Mouse (Mus musculus): ENCODE measurements around the gene Thrap3. TPM values are rescaled to one million over a fixed set of nuclear protein-coding genes. Genes with fewer than 3 reads are reported as not detected.
"Not testable (repeated sequence)": the region's sequence is repeated elsewhere in the genome, so short reads cannot be mapped to it uniquely, and the experiment has no call there.

Thrap3 gene
- polyA plus RNA-seq, 1 experiment from 2014 or later = 232 TPM

DNA sequence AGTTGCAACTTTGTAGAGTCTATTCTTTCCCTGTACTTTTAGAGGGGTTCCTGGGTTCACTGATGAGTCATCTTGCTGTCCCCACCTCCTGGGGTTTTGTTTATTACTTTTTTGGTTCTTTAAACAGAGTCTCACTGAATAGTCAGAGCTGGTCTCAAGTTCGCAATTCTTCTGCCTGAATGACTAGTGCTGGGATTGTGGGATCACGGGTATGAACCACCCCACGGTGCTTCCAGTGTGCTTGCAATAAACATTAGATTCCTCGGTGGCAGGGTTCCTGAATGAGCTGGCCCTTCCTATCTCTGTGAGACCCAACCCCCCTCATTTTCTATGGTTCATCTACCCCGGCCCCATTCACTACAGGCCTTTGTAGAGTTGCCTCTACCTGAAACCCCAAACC, 25.6 kb upstream of the Thrap3 start:
- Histone ChIP-seq H3K27me3 (ENCODE audit: control insufficient read depth, insufficient read depth, low read length) (no peaks in the 10 kb centered on the region), H3K4me3 (ENCODE audit: low read depth, low read length) (no peak overlapping the region), H3K9me3 (replicated peaks; ENCODE audit: control insufficient read depth, low read length) (no peaks in the 10 kb centered on the region), H3K36me3 (replicated peaks; ENCODE audit: control insufficient read depth, insufficient read depth, low read depth, low read length) (peaks cover 6% of the 10 kb centered on the region), H3K4me2 (ENCODE audit: low read depth, low read length) (no peak overlapping the region), H3K4me1 (ENCODE audit: control insufficient read depth, insufficient read depth, low read length) (no peaks in the 10 kb centered on the region; the same call in 1 of the 2 replicates), H3K27ac (replicated peaks; ENCODE audit: low read depth, low read length) (no peak overlapping the region), H3K9ac (replicated peaks; ENCODE audit: low read length) (no peak overlapping the region)
- no peak for DNase-seq (ENCODE audit: low spot score)
- ATAC-seq (replicated peaks; ENCODE audit: insufficient number of reproducible peaks, low FRiP score, low TSS enrichment, low read depth) = no peak
- 21% methylated on average over 5 of the region's 5 CpGs for WGBS

DNA sequence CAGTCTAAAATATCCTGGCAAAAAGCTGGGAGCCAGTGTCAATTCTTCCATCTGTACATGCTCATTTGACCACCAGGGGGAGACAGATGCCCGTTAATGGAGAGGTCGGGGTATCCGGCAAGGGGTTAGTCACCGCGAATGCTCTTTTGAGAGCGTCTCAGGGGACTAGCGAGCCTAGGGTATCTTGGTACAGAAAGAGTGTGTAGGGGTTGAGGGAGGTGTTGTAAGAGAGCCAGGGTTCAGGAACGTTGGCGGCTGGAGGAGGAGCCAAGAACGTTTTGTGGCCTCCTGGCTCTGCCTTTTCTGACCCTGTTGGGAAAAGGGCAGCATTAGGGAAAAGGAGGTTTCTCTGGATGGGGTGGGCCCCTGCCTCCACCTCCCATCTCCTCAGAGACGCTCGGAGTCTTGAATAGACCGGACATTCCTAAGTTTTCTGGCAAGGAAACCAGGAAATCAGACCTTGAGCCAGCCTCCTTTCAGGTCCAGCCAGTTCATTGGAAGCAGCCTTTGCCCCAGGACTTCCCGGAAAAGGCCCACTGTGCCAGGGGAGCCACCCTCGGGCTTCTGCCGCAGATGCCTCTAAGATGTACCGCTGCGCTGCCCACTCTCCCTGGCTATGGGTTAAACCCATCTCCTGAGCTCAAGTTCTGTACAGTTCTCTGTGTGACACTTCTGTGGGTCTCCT, 24.7 kb upstream of the Thrap3 start:
- no peak overlapping the region for H3K9ac ChIP-seq (replicated peaks; ENCODE audit: low read length)
- WGBS = 4% methylated on average over 18 of the region's 18 CpGs
- no peak overlapping the region for H3K4me3 ChIP-seq (ENCODE audit: low read depth, low read length)

DNA sequence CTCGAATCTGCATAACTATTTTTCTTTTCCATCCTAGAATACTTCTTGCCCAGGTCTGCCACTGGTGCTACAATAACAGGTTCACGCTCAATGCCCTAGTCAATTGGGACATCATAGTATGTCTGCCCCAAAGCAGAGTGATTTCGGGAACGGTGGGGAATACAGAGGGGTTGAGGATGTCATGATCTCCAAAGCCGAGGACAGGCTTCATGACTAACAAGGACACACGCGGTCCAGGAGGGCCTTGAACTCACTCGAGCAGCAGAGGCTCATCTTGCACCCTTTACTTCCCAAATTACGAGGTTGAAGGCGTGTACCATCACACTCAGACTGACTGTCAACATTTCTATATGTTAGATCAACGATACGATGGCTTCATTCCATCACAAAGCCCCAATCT, 24.1 kb upstream of the Thrap3 start:
- Histone ChIP-seq H3K27ac (replicated peaks; ENCODE audit: low read depth, low read length) (no peak overlapping the region), H3K4me2 (ENCODE audit: low read depth, low read length) (no peak overlapping the region), H3K27me3 (ENCODE audit: control insufficient read depth, insufficient read depth, low read length) (no peaks in the 10 kb centered on the region), H3K9ac (replicated peaks; ENCODE audit: low read length) (no peak overlapping the region), H3K36me3 (replicated peaks; ENCODE audit: control insufficient read depth, insufficient read depth, low read depth, low read length) (no peaks in the 10 kb centered on the region; the same call in 1 of the 2 replicates), H3K4me3 (ENCODE audit: low read depth, low read length) (no peak overlapping the region), H3K9me3 (replicated peaks; ENCODE audit: control insufficient read depth, low read length) (no peaks in the 10 kb centered on the region), H3K4me1 (ENCODE audit: control insufficient read depth, insufficient read depth, low read length) (no peaks in the 10 kb centered on the region; the same call in 1 of the 2 replicates)
- no peak for DNase-seq (ENCODE audit: low spot score)
- no peak for ATAC-seq (replicated peaks; ENCODE audit: insufficient number of reproducible peaks, low FRiP score, low TSS enrichment, low read depth)
- WGBS = 51% methylated on average over 12 of the region's 12 CpGs

More for the DNA sequence above, 24.7 kb upstream of the Thrap3 start:
- no peaks in the 10 kb centered on the region; the same call in 1 of the 2 replicates for H3K4me1 ChIP-seq (ENCODE audit: control insufficient read depth, insufficient read depth, low read length)
- H3K27me3 ChIP-seq (ENCODE audit: control insufficient read depth, insufficient read depth, low read length) = no peaks in the 10 kb centered on the region
- no peak overlapping the region for H3K27ac ChIP-seq (replicated peaks; ENCODE audit: low read depth, low read length)
- ATAC-seq (replicated peaks; ENCODE audit: insufficient number of reproducible peaks, low FRiP score, low TSS enrichment, low read depth) (peak; percentile 79), DNase-seq (ENCODE audit: low spot score) (peak; percentile 95)
- H3K4me2 ChIP-seq (ENCODE audit: low read depth, low read length) = peak overlapping the region; percentile 38
- peaks cover 3% of the 10 kb centered on the region; the same call in 1 of the 2 replicates for H3K36me3 ChIP-seq (replicated peaks; ENCODE audit: control insufficient read depth, insufficient read depth, low read depth, low read length)
- H3K9me3 ChIP-seq (replicated peaks; ENCODE audit: control insufficient read depth, low read length) = no peaks in the 10 kb centered on the region

DNA sequence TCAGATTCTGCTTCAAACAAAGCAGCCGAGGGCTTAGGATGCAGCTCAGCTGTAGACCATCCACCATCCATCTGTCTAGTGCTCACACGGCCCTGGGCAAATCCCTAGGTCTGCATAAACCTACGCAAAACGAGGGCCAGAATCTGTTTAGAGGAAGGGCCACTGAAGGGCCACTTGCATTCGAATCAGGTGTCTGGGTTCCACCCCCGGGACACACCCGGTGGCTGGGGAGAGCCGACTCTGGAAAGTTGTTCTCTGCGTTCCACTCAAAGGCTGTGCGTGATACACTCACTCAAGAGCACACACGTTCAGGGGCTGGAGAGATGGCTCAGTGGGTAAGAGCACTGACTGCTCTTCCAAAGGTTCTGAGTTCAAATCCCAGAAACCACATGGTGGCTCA, 20.1 kb upstream of the Thrap3 start:
- Histone ChIP-seq H3K27ac (replicated peaks; ENCODE audit: low read depth, low read length) (no peak overlapping the region), H3K9me3 (replicated peaks; ENCODE audit: control insufficient read depth, low read length) (no peaks in the 10 kb centered on the region), H3K4me2 (ENCODE audit: low read depth, low read length) (no peak overlapping the region), H3K4me1 (ENCODE audit: control insufficient read depth, insufficient read depth, low read length) (no peaks in the 10 kb centered on the region; the same call in 1 of the 2 replicates), H3K4me3 (ENCODE audit: low read depth, low read length) (no peak overlapping the region), H3K27me3 (ENCODE audit: control insufficient read depth, insufficient read depth, low read length) (no peaks in the 10 kb centered on the region), H3K36me3 (replicated peaks; ENCODE audit: control insufficient read depth, insufficient read depth, low read depth, low read length) (no peaks in the 10 kb centered on the region), H3K9ac (replicated peaks; ENCODE audit: low read length) (no peak overlapping the region)
- WGBS = 87% methylated on average over 11 of the region's 11 CpGs
- no peak for ATAC-seq (replicated peaks; ENCODE audit: insufficient number of reproducible peaks, low FRiP score, low TSS enrichment, low read depth)
- DNase-seq (ENCODE audit: low spot score) = no peak

DNA sequence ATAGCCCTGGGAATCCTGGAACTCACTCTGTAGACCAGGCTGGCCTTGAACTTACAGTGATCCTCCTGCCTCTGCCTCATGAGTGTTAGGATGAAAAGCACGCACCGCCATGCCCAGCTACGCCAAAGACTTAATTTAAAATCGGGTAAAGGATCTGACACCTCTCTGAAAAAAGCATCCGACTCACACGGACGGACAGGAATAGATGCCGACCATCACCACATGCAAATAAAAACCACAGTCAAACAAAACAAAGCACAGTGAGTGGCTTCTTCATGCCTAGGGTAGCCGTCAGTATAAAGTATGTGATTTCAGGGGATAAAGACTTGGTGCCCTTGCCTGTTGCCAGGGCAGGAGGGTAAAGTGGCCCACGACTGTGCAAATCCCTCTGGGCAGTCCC, 17.5 kb upstream of the Thrap3 start:
- Histone ChIP-seq H3K36me3 (replicated peaks; ENCODE audit: control insufficient read depth, insufficient read depth, low read depth, low read length) (no peaks in the 10 kb centered on the region), H3K4me3 (ENCODE audit: low read depth, low read length) (no peak overlapping the region), H3K4me2 (ENCODE audit: low read depth, low read length) (no peak overlapping the region), H3K27me3 (ENCODE audit: control insufficient read depth, insufficient read depth, low read length) (no peaks in the 10 kb centered on the region), H3K27ac (replicated peaks; ENCODE audit: low read depth, low read length) (no peak overlapping the region), H3K9me3 (replicated peaks; ENCODE audit: control insufficient read depth, low read length) (no peaks in the 10 kb centered on the region), H3K9ac (replicated peaks; ENCODE audit: low read length) (no peak overlapping the region), H3K4me1 (ENCODE audit: control insufficient read depth, insufficient read depth, low read length) (no peaks in the 10 kb centered on the region)
- no peak for ATAC-seq (replicated peaks; ENCODE audit: insufficient number of reproducible peaks, low FRiP score, low TSS enrichment, low read depth)
- WGBS = 92% methylated on average over 10 of the region's 10 CpGs
- no peak for DNase-seq (ENCODE audit: low spot score)

DNA sequence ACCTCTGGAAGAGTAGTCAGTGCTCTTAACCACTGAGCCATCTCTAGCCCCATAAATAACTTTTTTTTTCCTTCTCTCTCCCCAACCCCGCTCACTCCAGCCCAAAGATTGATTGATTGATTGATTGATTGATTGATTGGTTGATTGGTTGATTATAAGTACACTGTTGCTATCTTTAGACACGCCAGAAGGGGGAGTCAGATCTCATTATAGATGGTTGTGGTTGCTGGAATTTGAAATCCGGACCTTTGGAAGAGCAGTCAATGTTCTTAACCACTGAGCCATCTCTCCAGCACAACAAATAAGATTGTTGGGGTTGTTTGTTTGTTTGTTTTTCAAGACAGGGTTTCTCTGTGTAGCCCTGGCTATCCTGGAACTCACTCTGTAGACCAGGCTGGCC, 17.0 kb upstream of the Thrap3 start:
- H3K36me3 ChIP-seq (replicated peaks; ENCODE audit: control insufficient read depth, insufficient read depth, low read depth, low read length); H3K9ac ChIP-seq (replicated peaks; ENCODE audit: low read length); ATAC-seq (replicated peaks; ENCODE audit: insufficient number of reproducible peaks, low FRiP score, low TSS enrichment, low read depth); H3K4me2 ChIP-seq (ENCODE audit: low read depth, low read length); H3K4me3 ChIP-seq (ENCODE audit: low read depth, low read length); DNase-seq (ENCODE audit: low spot score); H3K27me3 ChIP-seq (ENCODE audit: control insufficient read depth, insufficient read depth, low read length); H3K4me1 ChIP-seq (ENCODE audit: control insufficient read depth, insufficient read depth, low read length); H3K27ac ChIP-seq (replicated peaks; ENCODE audit: low read depth, low read length); H3K9me3 ChIP-seq (replicated peaks; ENCODE audit: control insufficient read depth, low read length): not testable (repeated sequence)
- WGBS = 73% methylated on average over 3 of the region's 3 CpGs

DNA sequence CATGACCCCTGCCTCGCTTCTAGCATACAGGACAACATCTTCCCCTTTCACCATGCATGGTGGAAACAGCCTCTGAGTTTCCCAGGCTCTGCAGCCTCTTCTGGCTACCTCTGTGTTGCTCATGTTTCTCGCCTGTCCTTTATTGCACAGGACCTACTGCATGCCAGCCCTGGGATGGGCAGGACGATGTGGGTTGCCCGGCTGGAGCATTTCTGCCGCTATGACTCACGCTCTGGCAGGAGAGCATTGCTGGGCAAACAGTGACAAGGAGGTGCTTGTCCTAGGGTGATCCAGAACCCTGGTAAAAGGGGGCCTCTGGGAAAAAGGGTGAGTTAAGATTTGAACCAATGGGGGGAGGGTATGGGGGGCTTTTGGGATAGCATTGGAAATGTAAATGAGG, 15.2 kb upstream of the Thrap3 start:
- ATAC-seq (replicated peaks; ENCODE audit: insufficient number of reproducible peaks, low FRiP score, low TSS enrichment, low read depth) (no peak), DNase-seq (ENCODE audit: low spot score) (no peak)
- no peak overlapping the region for H3K9ac ChIP-seq (replicated peaks; ENCODE audit: low read length)
- no peaks in the 10 kb centered on the region for H3K9me3 ChIP-seq (replicated peaks; ENCODE audit: control insufficient read depth, low read length)
- no peak overlapping the region for H3K27ac ChIP-seq (replicated peaks; ENCODE audit: low read depth, low read length)
- H3K4me3 ChIP-seq (ENCODE audit: low read depth, low read length) = no peak overlapping the region
- no peaks in the 10 kb centered on the region for H3K4me1 ChIP-seq (ENCODE audit: control insufficient read depth, insufficient read depth, low read length)
- no peaks in the 10 kb centered on the region for H3K36me3 ChIP-seq (replicated peaks; ENCODE audit: control insufficient read depth, insufficient read depth, low read depth, low read length)
- H3K27me3 ChIP-seq (ENCODE audit: control insufficient read depth, insufficient read depth, low read length) = no peaks in the 10 kb centered on the region
- H3K4me2 ChIP-seq (ENCODE audit: low read depth, low read length) = no peak overlapping the region
- 88% methylated on average over 6 of the region's 6 CpGs for WGBS

DNA sequence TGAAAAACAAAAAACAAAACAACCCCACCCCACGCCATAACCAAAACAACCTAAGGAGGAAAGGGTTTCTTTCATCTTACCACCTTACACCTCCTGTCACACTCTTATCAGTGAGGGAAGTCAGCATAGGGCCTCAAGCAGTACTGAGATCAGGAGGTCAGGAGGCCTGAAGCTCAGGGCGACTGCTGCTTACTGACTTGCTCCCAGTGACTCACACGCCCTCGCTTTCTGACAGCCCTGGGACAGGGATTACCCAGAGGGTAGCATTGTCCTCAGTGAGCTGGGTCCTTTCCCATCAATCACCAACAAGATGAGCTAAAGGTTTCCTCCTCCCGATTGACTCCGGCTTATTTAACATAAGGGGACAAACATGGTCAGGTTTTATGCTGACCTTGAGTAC, 4.5 kb upstream of the Thrap3 start:
- ATAC-seq (replicated peaks; ENCODE audit: insufficient number of reproducible peaks, low FRiP score, low TSS enrichment, low read depth) = no peak
- WGBS = 59% methylated on average over 6 of the region's 6 CpGs
- no peak overlapping the region for H3K27ac ChIP-seq (replicated peaks; ENCODE audit: low read depth, low read length)
- H3K9ac ChIP-seq (replicated peaks; ENCODE audit: low read length) = no peak overlapping the region
- DNase-seq (ENCODE audit: low spot score) = no peak
- no peak overlapping the region for H3K4me3 ChIP-seq (ENCODE audit: low read depth, low read length)
- H3K4me2 ChIP-seq (ENCODE audit: low read depth, low read length) = no peak overlapping the region
- no peaks in the 10 kb centered on the region for H3K4me1 ChIP-seq (ENCODE audit: control insufficient read depth, insufficient read depth, low read length)
- no peaks in the 10 kb centered on the region for H3K36me3 ChIP-seq (replicated peaks; ENCODE audit: control insufficient read depth, insufficient read depth, low read depth, low read length)
- H3K9me3 ChIP-seq (replicated peaks; ENCODE audit: control insufficient read depth, low read length) = no peaks in the 10 kb centered on the region
- no peaks in the 10 kb centered on the region for H3K27me3 ChIP-seq (ENCODE audit: control insufficient read depth, insufficient read depth, low read length)

All from embryonic facial prominence, embryonic 11.5 days (tissue).